Mouse (Mus musculus) adrenal gland, postnatal 25 days (tissue): Measurements from ENCODE around the gene Sbk2. TPM values are rescaled to one million over a fixed set of nuclear protein-coding genes. Genes with fewer than 3 reads are reported as not detected.
"Not testable (repeated sequence)": the region's sequence is repeated elsewhere in the genome, so short reads cannot be mapped to it uniquely, and the experiment has no call there.

Experiments used
- DNase-seq: peaks from one replicate; pipeline ENCODE4 v3.0.0; 2021; ENCODE audit warnings: mixed read lengths
- long read RNA-seq: library from polyadenylated mRNA; stranded (forward); transcript quantifications from one replicate; pipeline ENCODE4 v2.0.0, GENCODE M21; 2021
- total RNA-seq: library from RNA; stranded (reverse); gene quantifications from 2 replicates; pipeline ENCODE4 v1.2.3, GENCODE M21; 2021

Gene Sbk2
- 0.55 TPM in 1 of 2 replicates, not detected in the other for total RNA-seq
- long read RNA-seq, partial matches to known transcripts, result 0 of 1 reads
- long read RNA-seq, other reads (novel, unspliced or antisense), result 0 of 1 reads

DNA sequence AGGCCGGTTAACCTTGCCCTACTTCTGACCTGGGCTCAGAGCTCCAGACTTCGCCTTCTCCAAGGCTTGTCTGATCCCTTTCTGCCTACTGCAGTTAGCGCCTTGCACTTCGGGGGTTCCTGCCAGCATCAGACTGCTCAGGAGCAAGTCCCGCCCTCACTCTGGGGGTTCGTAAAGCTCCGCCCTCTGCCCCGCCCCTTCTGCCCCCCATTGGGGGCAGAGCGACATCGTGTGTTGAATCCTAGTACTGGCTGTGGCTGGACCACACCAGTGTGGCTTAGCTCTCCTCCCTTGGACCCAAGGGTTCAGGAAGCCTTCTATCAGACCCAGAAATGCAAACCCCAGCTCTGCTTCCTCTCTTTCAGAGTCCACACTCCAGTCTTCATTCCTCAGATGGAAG, at the start of gene Sbk2:
Sbk2 (minus strand) TSS at position 135 of the 400 bp plus-strand sequence.
- peak; percentile 85 for DNase-seq

DNA sequence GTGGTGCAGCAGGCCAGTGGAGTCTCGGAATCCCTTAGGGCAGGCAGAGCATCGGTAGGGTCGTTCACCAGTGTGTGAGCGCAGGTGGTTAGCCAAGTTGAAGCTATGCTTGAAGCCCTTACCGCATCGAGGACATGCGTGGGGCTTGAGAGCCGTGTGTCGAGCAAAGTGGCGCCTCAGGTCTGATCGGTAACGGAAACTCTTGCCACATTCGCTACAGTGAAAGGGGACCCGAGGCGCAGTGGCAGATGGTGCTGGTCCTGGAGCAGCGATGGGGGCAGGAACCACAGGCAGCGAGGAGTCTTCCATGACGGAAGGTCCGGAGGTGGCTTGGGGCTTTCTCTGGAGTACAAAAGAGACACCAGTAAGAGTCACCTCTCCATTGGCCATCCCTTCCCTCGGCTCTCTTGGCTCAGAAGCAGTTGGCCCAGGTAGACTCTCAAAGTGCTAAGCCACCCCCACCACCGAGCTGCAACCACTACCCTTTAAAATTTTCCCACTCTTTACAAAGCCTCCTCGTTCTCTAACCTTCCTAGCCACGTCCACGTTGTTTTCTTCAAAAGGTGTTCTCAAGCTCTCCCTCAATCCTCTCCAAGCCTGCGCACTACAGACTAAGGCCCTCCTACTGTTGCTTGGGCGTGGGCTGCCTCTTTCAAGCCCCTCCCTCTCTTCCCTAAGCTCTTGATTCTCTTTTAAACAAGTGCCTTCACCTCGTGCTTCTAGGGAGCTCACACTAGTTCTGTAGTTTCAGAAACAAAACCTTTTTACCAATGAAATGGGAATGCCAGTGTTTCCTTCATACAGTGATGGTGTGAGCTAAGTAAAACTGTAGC, 48.7 kb upstream of the Sbk2 start:
- no peak for DNase-seq

DNA sequence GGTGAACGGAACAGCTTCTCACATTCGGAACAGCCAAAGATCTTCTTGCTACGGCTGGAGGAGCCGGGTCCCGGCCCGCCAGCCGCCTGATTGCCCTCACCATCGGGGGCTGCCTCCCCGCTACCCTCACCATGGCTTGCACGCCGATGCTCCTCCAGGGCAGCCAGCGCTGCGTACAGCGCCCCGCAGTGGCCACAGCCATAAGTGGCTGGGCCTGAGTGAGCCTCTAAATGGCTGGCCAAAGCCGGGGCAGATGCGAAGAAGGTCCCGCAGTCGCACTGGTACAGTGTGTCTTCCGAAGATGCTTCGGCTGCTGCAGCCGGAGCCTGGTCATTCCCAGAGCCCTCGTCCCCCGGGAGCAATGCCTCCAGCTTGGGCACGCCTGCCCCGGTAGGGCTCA, 44.0 kb upstream of the Sbk2 start:
- no peak for DNase-seq

DNA sequence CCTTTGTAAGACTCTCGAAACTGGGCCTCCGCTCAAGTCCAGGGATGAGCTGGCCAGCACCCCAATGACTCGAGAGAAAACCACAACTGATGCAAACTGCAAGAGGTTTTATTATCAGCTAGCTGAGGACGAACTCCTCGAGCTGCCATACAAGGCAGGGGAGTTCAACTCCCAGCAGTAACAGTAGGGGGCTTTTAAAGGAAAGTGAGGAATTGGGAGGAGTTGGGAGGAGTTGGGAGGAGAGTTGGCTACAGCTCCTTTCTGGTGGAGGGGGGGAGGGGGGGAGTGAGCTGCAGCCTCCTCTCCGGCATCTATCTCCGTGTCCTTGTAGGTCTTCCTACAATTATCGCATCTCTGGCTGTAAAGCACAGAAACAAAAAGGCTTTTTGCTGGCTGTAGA, 38.7 kb upstream of the Sbk2 start:
- not testable (repeated sequence) for DNase-seq

DNA sequence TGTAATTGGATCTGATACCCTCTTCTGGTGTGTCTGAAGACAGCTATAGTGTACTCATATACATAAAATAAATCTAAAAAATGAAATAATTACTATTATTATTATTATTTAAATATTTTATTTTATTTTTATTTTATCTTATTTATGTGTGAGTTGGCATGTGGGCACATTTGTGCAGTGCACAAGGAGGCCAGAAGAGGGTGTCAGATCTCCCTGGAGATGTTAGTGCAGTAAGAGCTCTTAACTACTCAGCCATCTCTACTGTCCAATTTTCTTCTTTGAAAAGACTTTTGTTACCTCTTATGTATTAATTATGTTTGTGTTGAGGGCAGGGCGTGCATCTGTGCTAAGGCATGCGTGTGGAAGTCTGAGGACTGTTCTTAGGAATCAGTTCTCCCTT, 35.7 kb upstream of the Sbk2 start:
- peak; percentile 33 for DNase-seq

DNA sequence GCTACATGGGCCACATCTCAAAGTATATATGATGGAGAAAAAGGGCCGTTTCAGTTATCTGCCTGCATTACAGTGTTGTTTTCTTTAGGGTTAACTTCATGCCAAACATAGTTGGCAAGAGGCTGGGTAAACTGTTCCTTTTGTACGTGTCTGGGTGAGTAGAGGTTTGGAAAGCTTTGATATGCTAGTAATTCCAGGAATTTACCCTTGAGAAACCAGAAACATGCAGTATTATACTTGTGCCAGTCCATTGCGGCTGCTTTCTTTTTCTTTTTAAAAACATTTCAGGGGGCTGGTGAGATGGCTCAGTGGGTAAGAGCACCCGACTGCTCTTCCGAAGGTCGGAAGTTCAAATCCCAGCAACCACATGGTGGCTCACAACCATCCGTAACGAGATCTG, 32.7 kb upstream of the Sbk2 start:
- DNase-seq, result no peak

DNA sequence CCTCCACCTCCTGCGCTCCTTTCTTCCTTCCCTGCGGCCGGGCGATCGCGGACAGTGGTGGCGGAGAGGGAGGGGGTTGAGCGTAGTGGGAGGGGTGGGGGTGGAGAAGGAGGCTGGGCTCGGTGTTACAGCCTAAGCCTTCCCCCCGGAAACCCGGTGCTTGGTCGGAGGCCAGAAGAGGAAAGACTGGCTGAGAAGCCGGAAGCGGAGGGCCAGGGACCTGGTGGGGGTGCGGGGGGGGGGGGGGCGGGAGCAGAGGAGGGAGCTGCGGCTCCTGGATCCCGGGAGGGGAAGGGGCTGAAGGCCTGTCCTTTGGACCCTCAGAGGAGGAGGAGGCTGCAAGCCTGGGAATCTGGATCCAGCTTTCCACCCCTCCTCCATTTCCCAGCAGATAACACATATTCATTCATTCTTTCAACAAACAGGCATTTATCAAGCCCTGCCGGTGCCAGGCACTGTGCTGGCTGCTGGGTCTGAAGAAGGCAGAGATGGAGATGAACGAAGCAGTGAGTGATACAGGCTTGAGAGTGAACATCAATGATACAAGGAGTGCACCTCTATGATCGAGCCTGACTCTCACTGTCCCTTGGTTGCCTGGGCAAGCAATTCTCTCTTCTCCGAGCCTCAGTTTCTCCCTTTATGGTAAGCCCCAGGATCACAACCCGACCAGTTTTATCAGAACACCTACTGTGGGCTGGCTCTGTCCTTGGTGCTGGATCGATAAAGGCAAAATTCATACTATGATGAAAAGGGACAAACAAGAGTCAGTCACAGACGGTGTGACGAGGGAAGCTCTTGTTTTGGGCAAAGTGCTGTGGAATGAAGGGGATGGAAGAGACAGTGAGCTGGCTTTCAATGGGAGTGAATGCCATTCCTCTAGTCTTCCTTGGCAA, 32.0 kb upstream of the Sbk2 start, which contains the start of gene Zfp579:
Zfp579 (minus strand) TSS at position 156 of the 893 bp plus-strand sequence.
- peak; percentile 95 for DNase-seq

DNA sequence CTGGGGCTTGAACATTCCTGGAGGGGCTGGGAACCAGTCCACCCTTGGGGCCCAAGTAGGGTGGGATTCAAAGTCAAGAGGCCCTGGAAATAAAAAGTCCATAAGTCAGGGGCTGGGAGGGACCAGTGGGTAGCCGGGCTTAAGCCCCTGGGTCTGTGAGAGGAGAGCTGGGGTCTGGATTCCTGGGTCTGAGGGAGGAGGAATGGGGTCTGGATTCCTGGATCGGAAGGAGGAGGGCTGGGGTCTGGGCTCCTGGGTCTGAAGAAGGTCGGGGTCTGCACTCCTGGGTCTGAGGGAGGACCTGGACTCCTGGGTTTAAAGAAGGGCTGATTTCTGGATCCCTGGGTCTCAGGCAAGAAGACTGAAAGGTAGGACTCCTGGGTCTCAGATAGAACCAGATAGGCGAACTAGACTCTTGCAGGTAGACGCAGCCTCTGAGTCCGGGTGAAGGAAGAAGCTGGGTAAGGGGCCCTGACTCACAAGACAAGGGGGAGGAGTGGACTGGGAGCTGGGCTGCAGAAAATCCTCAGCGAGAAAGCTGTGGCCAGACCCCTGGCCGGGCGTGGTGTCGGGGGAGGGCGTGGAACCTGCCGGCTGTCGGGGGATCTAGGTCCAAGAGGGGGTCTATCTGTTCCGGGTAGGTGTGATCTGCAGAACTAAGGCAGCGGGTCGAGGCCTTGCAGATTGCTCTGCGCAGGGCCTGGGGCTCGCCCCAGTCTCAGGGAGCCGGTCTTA, 31.2 kb upstream of the Sbk2 start:
- no peak for DNase-seq

DNA sequence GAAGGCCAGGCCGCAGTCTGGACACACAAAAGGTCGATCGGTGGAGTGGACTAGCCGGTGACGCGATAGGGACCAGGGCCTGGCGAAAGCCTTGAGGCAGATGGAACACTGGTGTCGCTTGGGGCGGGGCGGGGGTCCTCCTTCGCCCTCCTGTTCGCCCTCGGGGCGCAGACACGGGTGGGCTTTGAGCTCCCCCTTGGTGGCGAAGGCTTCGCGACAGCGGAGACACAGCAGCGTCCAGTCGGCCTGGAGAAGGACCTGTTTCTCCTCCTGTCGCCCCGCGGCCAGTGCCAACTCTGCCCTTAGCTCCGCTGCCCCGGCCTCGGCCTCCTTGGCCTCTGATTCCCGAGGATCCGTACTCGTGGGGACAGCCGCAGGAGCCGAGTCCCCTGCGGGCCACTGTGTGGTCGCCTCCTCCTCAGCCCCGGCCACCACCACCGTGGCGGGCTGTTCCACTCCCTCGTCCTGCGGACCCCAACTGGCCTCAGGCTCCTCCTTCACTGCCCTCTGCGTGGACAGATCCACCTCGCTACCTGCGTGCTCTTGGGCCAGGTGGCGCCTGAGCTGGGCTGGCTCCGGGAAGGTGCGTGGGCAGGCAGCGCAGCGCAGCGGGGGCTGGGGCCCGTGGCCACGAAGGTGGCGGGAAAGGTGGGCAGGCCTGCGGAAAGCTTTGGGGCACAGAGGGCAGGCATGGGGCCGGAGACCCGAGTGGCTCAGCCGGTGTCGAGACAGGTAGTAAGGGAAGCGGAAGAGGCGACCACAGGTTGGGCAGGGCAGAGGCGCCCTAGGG, 30.0 kb upstream of the Sbk2 start:
- no peak for DNase-seq

DNA sequence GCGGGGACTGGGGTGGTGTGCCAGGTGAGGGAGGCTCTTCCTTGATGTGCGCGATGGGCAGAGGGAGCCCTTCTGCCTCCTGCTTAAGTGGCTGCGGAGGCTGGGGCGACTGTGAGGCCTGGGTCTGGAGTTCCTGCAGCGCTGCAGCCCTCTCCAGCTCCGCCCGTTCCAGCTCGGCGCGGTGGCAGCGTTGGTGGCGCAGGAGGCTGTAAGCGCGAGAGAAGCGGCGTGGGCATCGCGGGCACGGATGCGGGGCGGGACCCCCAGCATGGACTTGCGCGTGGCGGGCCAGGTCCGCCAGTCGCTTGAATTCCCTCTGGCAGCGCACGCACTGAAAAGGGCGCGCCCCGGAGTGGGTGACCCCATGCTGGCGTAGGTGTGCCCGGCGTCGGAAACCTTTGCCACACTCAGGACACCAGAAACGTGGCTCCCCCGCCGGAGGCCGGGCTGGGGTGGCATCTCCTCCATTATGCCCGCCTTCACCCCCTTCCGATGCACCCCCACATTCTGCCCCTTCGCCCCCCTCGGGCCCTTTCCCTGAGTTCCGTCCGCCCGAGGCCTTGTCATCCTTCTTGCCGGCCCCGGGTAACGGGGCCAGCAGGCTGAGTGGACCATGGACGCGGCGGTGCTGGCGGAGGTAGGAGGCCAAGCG, 29.3 kb upstream of the Sbk2 start:
- no peak for DNase-seq

DNA sequence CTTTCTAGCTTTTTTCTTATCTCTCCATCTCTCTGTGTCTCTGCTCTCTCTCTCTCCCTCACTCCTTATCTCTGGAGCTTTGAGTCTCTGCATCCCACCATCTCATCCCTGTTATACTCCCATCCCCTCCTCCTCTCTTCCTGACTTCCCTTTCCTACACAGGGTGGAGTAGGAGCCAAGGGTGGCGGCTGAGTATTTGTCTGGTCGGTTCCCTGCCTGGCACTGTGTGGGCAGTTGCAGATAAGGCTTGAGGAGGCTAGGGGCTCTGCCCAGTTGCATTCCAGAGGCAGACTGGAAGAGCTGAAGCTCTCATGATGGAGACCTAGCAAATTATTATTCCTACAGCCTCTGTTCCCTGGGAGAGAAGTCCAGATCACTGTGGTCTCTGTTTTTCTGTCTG, 24.0 kb upstream of the Sbk2 start:
- no peak for DNase-seq

DNA sequence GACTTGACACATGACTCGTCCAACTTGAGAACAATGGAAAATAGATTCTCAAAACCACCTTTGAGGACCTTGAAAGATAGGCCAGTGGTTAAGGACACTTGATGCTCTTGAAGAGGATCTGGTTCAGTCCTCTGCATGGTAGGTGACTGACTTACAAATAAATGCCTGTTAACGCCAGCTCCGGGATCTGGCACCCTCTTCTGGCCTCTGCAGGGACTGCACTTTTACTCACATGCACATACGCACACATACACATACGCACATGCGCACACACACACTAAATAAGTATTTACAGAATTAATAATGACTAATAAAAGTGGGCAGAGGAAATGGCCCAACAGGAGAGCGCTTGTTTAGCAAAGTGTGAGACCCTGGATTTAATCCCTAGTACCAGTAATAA, 12.6 kb upstream of the Sbk2 start:
- DNase-seq, result no peak

DNA sequence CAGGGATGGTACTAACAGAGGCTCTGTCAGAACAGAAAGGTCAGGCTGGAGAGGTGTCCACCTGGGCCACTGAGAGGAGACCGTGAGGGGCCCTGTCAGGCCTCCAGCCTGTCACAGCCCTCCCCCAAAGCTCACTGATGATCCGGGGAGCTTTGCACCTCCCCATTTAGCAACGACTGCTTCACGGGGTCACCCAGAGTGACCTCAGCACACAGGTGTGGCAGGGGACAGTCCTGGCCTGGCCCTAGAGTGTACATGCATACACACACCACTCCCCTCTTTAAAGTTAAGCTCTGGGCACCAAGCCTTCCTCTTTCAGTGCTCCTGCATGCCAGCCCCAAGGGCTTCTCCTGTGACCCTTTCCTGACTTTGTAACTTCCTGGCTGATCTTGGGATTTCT, 11.2 kb upstream of the Sbk2 start:
- DNase-seq, result no peak

DNA sequence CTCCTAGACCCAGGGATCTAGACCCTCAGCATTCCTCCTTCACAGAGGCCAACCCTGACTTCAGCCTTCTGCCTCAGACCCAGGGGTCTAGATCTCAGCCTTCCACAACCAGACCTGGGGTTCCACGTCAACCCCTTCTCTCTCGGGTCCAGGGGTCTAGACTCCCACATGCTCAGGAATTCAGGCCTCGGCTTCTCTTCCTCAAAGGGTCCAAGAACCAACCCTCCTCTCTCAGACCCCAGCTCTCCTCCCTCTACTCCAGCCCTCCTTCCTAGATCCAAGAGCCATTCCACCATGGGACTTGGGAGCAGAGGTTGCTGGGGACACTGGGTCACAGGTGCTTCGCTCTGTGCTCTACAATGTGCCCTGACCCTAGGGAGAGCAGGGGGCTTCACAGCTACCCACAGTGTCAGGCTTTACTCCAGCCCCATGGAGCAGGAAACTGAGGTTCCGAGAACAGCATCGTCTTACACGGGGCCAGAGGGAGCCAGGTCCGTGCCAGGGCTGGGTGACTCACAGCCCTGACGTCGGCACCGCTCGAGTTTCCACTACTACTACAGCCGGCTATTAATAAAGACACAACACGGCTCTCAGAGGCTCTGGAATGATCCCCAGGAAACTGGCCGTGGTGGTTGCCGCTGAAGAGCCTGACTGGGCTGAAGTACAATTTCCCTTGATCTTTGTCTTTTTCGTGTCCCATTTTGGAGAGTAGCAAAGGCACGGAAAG, 8.3 kb upstream of the Sbk2 start:
- peak; percentile 75 for DNase-seq

DNA sequence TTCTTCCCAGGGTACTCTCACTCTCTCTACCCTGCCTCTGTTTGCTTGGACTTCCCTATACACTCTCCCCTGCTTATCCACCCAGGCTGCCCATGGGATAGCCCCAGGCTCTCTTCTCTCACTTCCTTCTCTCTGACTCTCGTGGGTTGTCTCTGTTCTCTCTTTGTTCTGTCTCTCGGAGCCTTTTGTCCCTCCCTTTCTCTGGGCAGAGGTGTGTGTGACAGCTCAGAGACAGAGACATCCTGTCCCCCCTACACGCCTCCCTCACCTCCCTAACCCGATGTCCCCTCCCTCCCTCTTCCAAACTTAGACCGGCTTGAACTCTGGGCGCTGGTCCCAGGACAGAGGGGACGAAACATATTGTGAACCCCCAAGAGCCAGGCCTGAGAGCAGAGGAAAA, 7.5 kb upstream of the Sbk2 start:
- DNase-seq, result no peak

DNA sequence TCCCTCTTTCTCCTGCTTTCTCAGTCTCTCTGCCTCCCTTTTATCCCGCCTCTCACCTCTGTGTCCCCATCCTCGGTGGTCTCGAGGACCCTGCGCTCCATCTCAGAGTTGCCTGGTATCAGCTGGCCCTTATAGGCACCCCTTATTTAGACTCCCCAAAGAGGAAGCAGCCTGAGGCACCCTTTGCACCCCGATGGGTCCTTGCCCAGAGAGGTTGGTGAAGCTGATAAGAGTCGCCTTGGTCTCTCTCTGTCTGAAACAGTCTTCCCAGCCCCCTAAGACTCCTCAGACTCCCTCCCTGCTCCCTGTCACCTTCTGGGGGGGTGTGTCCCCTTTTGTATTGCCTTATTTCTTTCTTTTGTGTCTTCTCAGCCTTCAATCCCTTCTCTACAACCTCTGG, 6.9 kb upstream of the Sbk2 start, which contains the start of gene Sbk3:
Sbk3 (minus strand) TSS at position 101 of the 400 bp plus-strand sequence.
- no peak for DNase-seq

DNA sequence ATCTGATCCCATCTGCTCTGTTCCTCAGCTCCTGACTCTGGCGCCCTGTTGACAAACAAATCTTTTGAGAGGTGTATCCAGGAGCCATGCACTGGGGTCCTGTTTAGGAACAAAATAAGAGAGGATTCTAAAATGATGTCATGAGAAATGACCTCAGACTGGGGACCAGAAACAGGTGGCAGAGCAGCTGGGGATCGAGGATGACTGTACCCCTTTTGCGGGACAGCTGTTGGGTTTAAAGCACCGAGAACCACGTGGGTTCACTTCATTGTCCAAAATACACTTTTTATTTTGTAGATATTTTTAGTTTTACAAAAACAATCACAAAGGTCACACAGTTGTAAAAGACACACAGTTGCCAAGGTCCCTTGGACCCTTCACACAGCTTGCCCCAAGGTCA, 782 bp upstream of the Sbk2 start:
- no peak for DNase-seq

DNA sequence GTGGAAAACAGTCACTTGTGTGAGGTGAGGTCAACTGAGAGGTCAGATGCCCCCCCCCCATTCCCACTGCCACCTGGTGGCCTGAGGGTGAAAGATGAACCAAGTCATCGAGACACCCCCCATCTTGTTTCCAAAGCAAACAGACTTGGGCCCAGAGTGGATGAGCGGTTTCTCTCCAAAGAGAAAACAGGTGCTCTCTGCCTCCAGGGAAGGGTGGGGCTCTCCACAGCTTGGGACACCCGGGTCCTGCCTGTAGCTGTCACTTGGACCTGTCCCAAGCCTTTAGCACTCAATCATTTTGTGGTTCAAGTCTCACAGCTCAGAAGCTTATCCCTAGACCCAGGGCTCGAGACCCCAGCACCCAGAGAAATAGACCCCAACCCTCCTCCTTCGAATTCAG, 679 bp downstream of the Sbk2 start:
- DNase-seq, result no peak

DNA sequence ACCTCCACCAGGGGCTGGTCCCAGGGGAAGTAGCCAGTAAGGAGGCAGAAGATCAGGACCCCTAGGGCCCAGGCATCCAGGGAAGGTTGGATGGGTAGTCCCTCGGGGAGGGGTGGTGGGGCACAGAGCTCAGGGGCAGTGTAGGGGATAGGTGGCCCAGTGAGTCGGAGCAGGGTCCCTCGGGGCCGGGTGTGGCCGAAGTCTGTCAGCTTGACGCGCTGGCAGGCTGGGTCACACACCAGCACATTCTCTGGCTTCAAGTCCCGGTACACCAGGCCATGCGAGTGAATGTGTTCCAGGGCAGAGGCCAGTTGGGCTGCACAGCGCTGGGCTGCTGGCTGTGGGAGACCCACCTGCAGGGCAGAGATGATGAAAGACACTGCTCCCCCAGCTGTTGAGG, 6.8 kb downstream of the Sbk2 start:
- no peak for DNase-seq

DNA sequence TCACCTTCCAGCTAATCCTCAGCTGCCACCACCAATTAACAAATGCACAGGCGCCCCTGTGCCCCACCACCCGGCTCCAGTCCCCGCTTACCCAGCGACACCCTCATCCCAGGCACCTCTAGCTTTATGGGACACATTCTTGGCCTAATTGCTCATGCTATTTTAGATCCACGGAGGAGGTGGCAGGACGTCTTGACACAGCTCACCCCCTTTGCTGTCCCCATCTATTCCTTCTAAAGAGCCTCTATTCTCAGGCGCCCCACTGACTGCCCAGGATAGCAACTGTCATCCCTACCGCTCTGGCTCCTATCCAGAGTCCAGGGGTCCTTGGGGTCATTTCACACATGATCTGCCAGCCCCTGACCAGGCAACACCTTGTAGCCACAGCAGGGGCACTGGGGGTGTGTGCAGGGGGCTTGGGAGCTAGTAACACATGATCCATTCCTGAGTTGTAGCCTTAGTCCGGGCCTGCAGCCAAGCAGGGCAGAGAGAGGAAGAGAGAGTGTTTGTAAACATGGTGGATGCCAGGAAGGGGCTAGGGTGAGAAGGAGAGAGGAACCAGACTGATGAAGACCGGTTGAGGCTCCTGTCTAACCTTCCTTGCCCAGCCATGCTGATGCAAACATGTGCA, 10.3 kb downstream of the Sbk2 start:
- DNase-seq, result no peak
